7 mouse cellular contexts compared by ENCODE assay signal in the genomic region with DNA sequence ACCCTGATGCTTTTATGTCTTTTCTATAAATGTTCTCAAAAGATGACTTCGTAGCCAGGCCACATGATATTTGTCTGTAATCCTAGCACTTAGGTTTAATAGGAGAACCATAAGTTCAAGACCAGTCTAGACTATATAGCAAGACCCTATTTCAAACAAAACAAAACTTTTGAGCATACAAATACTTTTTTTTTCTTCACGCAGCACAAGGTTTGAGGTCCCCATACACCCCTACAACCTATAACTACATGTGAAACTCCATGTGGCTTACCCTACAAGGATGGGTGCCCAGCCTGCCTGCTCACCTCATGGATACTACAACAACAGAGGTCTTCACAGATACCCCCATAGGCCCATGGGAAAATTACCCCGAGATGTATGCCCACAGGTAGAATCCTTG. TPM values are rescaled to one million over a fixed set of nuclear protein-coding genes. Genes with fewer than 3 reads are reported as not detected.
DNase-seq lines count a peak whose midpoint lies in the region; ATAC-seq and TF ChIP-seq lines count a peak whose summit lies in the region.

No protein-coding gene starts in this region.

- peaks cover 24% of the 10 kb centered on the region for H3K36me3 ChIP-seq in lung, embryonic 14.5 days (ENCODE audit: insufficient read depth)
- no peaks in the 10 kb centered on the region for H3K36me3 ChIP-seq in forebrain, embryonic 11.5 days (ENCODE audit: control insufficient read depth, insufficient read depth, low read length)
- peaks cover 29% of the 10 kb centered on the region for H3K36me3 ChIP-seq in limb, embryonic 12.5 days
- H3K36me3 ChIP-seq in neural tube, embryonic 14.5 days (ENCODE audit: control insufficient read depth, insufficient read depth, low read length), result peaks cover 9% of the 10 kb centered on the region; the same call in 1 of the 2 replicates

- H3K9ac ChIP-seq in lung, embryonic 14.5 days, result no peak overlapping the region
- H3K9ac ChIP-seq in forebrain, embryonic 11.5 days (ENCODE audit: low read length), result no peak overlapping the region
- no peak overlapping the region for H3K9ac ChIP-seq in limb, embryonic 12.5 days (replicated peaks)
- no peak overlapping the region for H3K9ac ChIP-seq in neural tube, embryonic 14.5 days (replicated peaks; ENCODE audit: low read depth, low read length)

- no peaks in the 10 kb centered on the region for H3K9me3 ChIP-seq in lung, embryonic 14.5 days (ENCODE audit: low read depth, low read length)
- no peaks in the 10 kb centered on the region for H3K9me3 ChIP-seq in forebrain, embryonic 11.5 days (ENCODE audit: control insufficient read depth, low read length)
- no peaks in the 10 kb centered on the region for H3K9me3 ChIP-seq in limb, embryonic 12.5 days
- no peaks in the 10 kb centered on the region for H3K9me3 ChIP-seq in neural tube, embryonic 14.5 days (ENCODE audit: control insufficient read depth, low read length)

- 0 out of 2 replicates have a peak, but pooled peaks cover 5% of the 10 kb centered on the region for H3K4me1 ChIP-seq in lung, embryonic 14.5 days (ENCODE audit: insufficient read depth)
- H3K4me1 ChIP-seq in forebrain, embryonic 11.5 days (replicated peaks; ENCODE audit: control insufficient read depth, insufficient read depth, low read length), result peaks cover 4% of the 10 kb centered on the region
- peaks cover 5% of the 10 kb centered on the region for H3K4me1 ChIP-seq in limb, embryonic 12.5 days (replicated peaks)
- H3K4me1 ChIP-seq in neural tube, embryonic 14.5 days (ENCODE audit: control insufficient read depth, insufficient read depth, low read length), result peaks cover 8% of the 10 kb centered on the region

- WGBS in lung, embryonic 14.5 days, result 39% methylated on average over 3 of the region's 3 CpGs
- WGBS in forebrain, embryonic 11.5 days, result 47% methylated on average over 3 of the region's 3 CpGs
- WGBS in limb, embryonic 12.5 days, result 36% methylated on average over 3 of the region's 3 CpGs
- WGBS in neural tube, embryonic 14.5 days, result 44% methylated on average over 3 of the region's 3 CpGs

- no peak for DNase-seq in lung, embryonic 14.5 days
- DNase-seq in lung, postnatal 10 days, result no peak
- no peak for DNase-seq in forebrain, embryonic 11.5 days (ENCODE audit: low spot score)
- no peak for DNase-seq in urinary bladder, postnatal 14 days (ENCODE audit: low spot score)
- no peak for DNase-seq in adrenal gland, postnatal 25 days

- H3K27me3 ChIP-seq in lung, embryonic 14.5 days (ENCODE audit: insufficient read depth, low read length), result no peaks in the 10 kb centered on the region
- no peaks in the 10 kb centered on the region for H3K27me3 ChIP-seq in forebrain, embryonic 11.5 days (ENCODE audit: control insufficient read depth, insufficient read depth, low read length)
- H3K27me3 ChIP-seq in limb, embryonic 12.5 days, result no peaks in the 10 kb centered on the region
- no peaks in the 10 kb centered on the region for H3K27me3 ChIP-seq in neural tube, embryonic 14.5 days (ENCODE audit: control insufficient read depth, insufficient read depth, low read length)

- H3K4me2 ChIP-seq in lung, embryonic 14.5 days, result peak overlapping the region; percentile 91
- H3K4me2 ChIP-seq in forebrain, embryonic 11.5 days (ENCODE audit: low read depth, low read length, severe bottlenecking), result no peak overlapping the region; the same call in 1 of the 2 replicates
- peak overlapping the region; percentile 75 for H3K4me2 ChIP-seq in limb, embryonic 12.5 days
- H3K4me2 ChIP-seq in neural tube, embryonic 14.5 days (ENCODE audit: low read depth, low read length), result peak overlapping the region; percentile 93

- ATAC-seq in lung, embryonic 14.5 days (ENCODE audit: insufficient read depth), result no peak; the same call in 1 of the 2 replicates
- ATAC-seq in forebrain, embryonic 11.5 days (replicated peaks; ENCODE audit: low FRiP score), result peak; percentile 44
- peak; percentile 45; the same call in 1 of the 2 replicates for ATAC-seq in limb, embryonic 12.5 days (ENCODE audit: insufficient number of reproducible peaks, insufficient read depth, low FRiP score, low TSS enrichment, low read depth)
- ATAC-seq in neural tube, embryonic 14.5 days (ENCODE audit: low read depth), result peak; percentile 54

- H3K4me3 ChIP-seq in lung, embryonic 14.5 days (ENCODE audit: low read depth, low read length), result peak overlapping the region; percentile 83
- no peak overlapping the region; the same call in 1 of the 2 replicates for H3K4me3 ChIP-seq in forebrain, embryonic 11.5 days (ENCODE audit: low read depth, low read length)
- H3K4me3 ChIP-seq in limb, embryonic 12.5 days (replicated peaks), result peak overlapping the region; percentile 87
- peak overlapping the region; percentile 76 for H3K4me3 ChIP-seq in neural tube, embryonic 14.5 days (ENCODE audit: low read depth, low read length)

- no peak overlapping the region for H3K27ac ChIP-seq in lung, embryonic 14.5 days (ENCODE audit: low read depth)
- no peak overlapping the region for H3K27ac ChIP-seq in forebrain, embryonic 11.5 days (ENCODE audit: low read depth, low read length)
- H3K27ac ChIP-seq in limb, embryonic 12.5 days, result no peak overlapping the region
- H3K27ac ChIP-seq in neural tube, embryonic 14.5 days (ENCODE audit: low read depth, low read length), result no peak overlapping the region

- no peak for TF ChIP-seq CTCF in lung, embryonic 14.5 days (IDR thresholded peaks at IDR 0.05; ENCODE audit: low read depth)

RNA-seq across cellular contexts. Expression of gene Ttc4, which starts 0.4 kb away (rescaled TPM):
- polyA plus RNA-seq in lung, embryonic 14.5 days (2014; fragmentation: Nextera tagmentation; extraction: Ambion mirVana), result 79.1 and 80.4 TPM in 2 replicates
- polyA plus RNA-seq in forebrain, embryonic 11.5 days (2014; fragmentation: Nextera tagmentation; extraction: Ambion mirVana), result 99.2 and 101 TPM in 2 replicates
- 107 and 122 TPM in 2 replicates for polyA plus RNA-seq in limb, embryonic 12.5 days (2016; fragmentation: Nextera tagmentation; extraction: Ambion mirVana)
- 128 and 134 TPM in 2 replicates for polyA plus RNA-seq in neural tube, embryonic 14.5 days (2014; fragmentation: Nextera tagmentation; extraction: Ambion mirVana)
- 32.6 and 35.1 TPM in 2 replicates for total RNA-seq in adrenal gland, postnatal 25 days (2021)

RNA-seq across cellular contexts. Expression of gene Pars2, which starts 28.3 kb away (rescaled TPM):
- 14.3 and 14.5 TPM in 2 replicates for polyA plus RNA-seq in lung, embryonic 14.5 days (2014; fragmentation: Nextera tagmentation; extraction: Ambion mirVana)
- 13.3 and 13.9 TPM in 2 replicates for polyA plus RNA-seq in forebrain, embryonic 11.5 days (2014; fragmentation: Nextera tagmentation; extraction: Ambion mirVana)
- polyA plus RNA-seq in limb, embryonic 12.5 days (2016; fragmentation: Nextera tagmentation; extraction: Ambion mirVana), result 14.3 and 18.0 TPM in 2 replicates
- 8.8 and 9.9 TPM in 2 replicates for polyA plus RNA-seq in neural tube, embryonic 14.5 days (2014; fragmentation: Nextera tagmentation; extraction: Ambion mirVana)
- total RNA-seq in adrenal gland, postnatal 25 days (2021), result 5.6 and 7.5 TPM in 2 replicates

RNA-seq across cellular contexts. Expression of gene Mroh7, which starts 51.6 kb away (rescaled TPM):
- polyA plus RNA-seq in lung, embryonic 14.5 days (2014; fragmentation: Nextera tagmentation; extraction: Ambion mirVana), result 0.08 and 0.22 TPM in 2 replicates
- polyA plus RNA-seq in forebrain, embryonic 11.5 days (2014; fragmentation: Nextera tagmentation; extraction: Ambion mirVana), result 0.11 TPM in 1 of 2 replicates, not detected in the other
- 0.14 and 0.23 TPM in 2 replicates for polyA plus RNA-seq in limb, embryonic 12.5 days (2016; fragmentation: Nextera tagmentation; extraction: Ambion mirVana)
- 1.1 and 1.4 TPM in 2 replicates for polyA plus RNA-seq in neural tube, embryonic 14.5 days (2014; fragmentation: Nextera tagmentation; extraction: Ambion mirVana)
- 2.3 and 2.6 TPM in 2 replicates for total RNA-seq in adrenal gland, postnatal 25 days (2021)

RNA-seq across cellular contexts. Expression of gene Fam151a, which starts 54.5 kb away (rescaled TPM):
- polyA plus RNA-seq in lung, embryonic 14.5 days (2014; fragmentation: Nextera tagmentation; extraction: Ambion mirVana), result 0.27 and 0.30 TPM in 2 replicates
- polyA plus RNA-seq in forebrain, embryonic 11.5 days (2014; fragmentation: Nextera tagmentation; extraction: Ambion mirVana), result not detected in 2 replicates
- polyA plus RNA-seq in limb, embryonic 12.5 days (2016; fragmentation: Nextera tagmentation; extraction: Ambion mirVana), result not detected in 2 replicates
- polyA plus RNA-seq in neural tube, embryonic 14.5 days (2014; fragmentation: Nextera tagmentation; extraction: Ambion mirVana), result not detected in 2 replicates
- total RNA-seq in adrenal gland, postnatal 25 days (2021), result 0.15 TPM in 1 of 2 replicates, not detected in the other

RNA-seq across cellular contexts. Expression of gene Ttc22, which starts 56.9 kb away (rescaled TPM):
- polyA plus RNA-seq in lung, embryonic 14.5 days (2014; fragmentation: Nextera tagmentation; extraction: Ambion mirVana), result 0.92 and 1.1 TPM in 2 replicates
- polyA plus RNA-seq in forebrain, embryonic 11.5 days (2014; fragmentation: Nextera tagmentation; extraction: Ambion mirVana), result 0.07 TPM in 1 of 2 replicates, not detected in the other
- polyA plus RNA-seq in limb, embryonic 12.5 days (2016; fragmentation: Nextera tagmentation; extraction: Ambion mirVana), result 0.31 and 0.33 TPM in 2 replicates
- 1.7 and 3.0 TPM in 2 replicates for polyA plus RNA-seq in neural tube, embryonic 14.5 days (2014; fragmentation: Nextera tagmentation; extraction: Ambion mirVana)
- not detected in 2 replicates for total RNA-seq in adrenal gland, postnatal 25 days (2021)
